Mouse (Mus musculus): ENCODE results near the gene Dennd1b. TPM values are rescaled to one million over a fixed set of nuclear protein-coding genes. Genes with fewer than 3 reads are reported as not detected.

The Dennd1b gene
- total and polyA plus RNA-seq, 3 experiments = 8.0 to 8.9 (median 8.0) TPM

- in situ Hi-C loops (cut with MboI; ENCODE audit: low pct_ligation_motif_present, low pct_unique_long_range_greater_than_20kb, low sequenced_read_pairs) = no loop called here
- TF ChIP-seq PAX5 (IDR thresholded peaks at IDR 0.05; ENCODE audit: low read length) = no peak
- no peak for TF ChIP-seq USF1 (IDR thresholded peaks at IDR 0.05; ENCODE audit: low read depth, low read length)
- TF ChIP-seq JUN (IDR thresholded peaks at IDR 0.05; ENCODE audit: insufficient read depth, low read depth, low read length) = no peak
- no peak for TF ChIP-seq MAX (IDR thresholded peaks at IDR 0.05; ENCODE audit: low read length)
- TF ChIP-seq MEF2A (IDR thresholded peaks at IDR 0.05; ENCODE audit: borderline replicate concordance, low read depth, low read length) = no peak
- TF ChIP-seq USF2 (conservative IDR thresholded peaks at IDR 0.05; ENCODE audit: low read depth, low read length) = no peak
- TF ChIP-seq MAFK (IDR thresholded peaks at IDR 0.05; ENCODE audit: insufficient replicate concordance, low read length) = no peak
- no peak for TF ChIP-seq JUND (conservative IDR thresholded peaks at IDR 0.05; ENCODE audit: low read depth, low read length)
- TF ChIP-seq CHD2 (IDR thresholded peaks at IDR 0.05; ENCODE audit: low read length) = no peak
- no peak for TF ChIP-seq EP300 (IDR thresholded peaks at IDR 0.05; ENCODE audit: low read length)
- H3K4me3 ChIP-seq (replicated peaks in 1 of 3; ENCODE audit: low read depth in 2 of 3, low read length in 2 of 3, poor library complexity in 1 of 3) = no peak overlapping the region
- H3K4me2 ChIP-seq (ENCODE audit: insufficient read depth, low read depth, poor library complexity, severe bottlenecking) = no peak overlapping the region
- peaks cover 0 to 18% of the 10 kb centered on the region in 2 experiments; a peak in 2 of 4 replicates for H3K4me1 ChIP-seq (ENCODE audit: control insufficient read depth in 1 of 2, insufficient read depth in 2 of 2)
- no peaks in the 10 kb centered on the region for H3K79me2 ChIP-seq (replicated peaks; ENCODE audit: control insufficient read depth, extremely low read depth, insufficient read depth, poor library complexity, severe bottlenecking)
- no peaks in the 10 kb centered on the region for H3K27me3 ChIP-seq (replicated peaks)
- no peak overlapping the region for H3K9ac ChIP-seq (ENCODE audit: insufficient read depth, low read depth)
- dilution Hi-C loops (cut with MboI; ENCODE audit: extremely low pct_ligation_motif_present, extremely low pct_unique_long_range_greater_than_20kb, low sequenced_read_pairs) = no loop called here
- H3K9me3 ChIP-seq (replicated peaks; ENCODE audit: low read length) = no peaks in the 10 kb centered on the region
- H3K27ac ChIP-seq (ENCODE audit: insufficient read depth, low read depth) = no peak overlapping the region
- no peak for DNase-seq (ENCODE audit: extremely low read depth)
- H3K36me3 ChIP-seq (replicated peaks in 1 of 2; ENCODE audit: control insufficient read depth in 1 of 2, insufficient read depth in 1 of 2, low read length in 1 of 2) = peaks cover 2 to 25% of the 10 kb centered on the region in 2 experiments
Observed at GRCm38 (mm10) chr1:138995621-138996380, 32.6 kb downstream of the Dennd1b start.

GRCm38 (mm10) chr1:138996663-138997062, 33.4 kb downstream of the Dennd1b start:
- Histone ChIP-seq H3K4me3 (replicated peaks in 1 of 3; ENCODE audit: low read depth in 2 of 3, low read length in 2 of 3, poor library complexity in 1 of 3) (no peak overlapping the region), H3K4me2 (ENCODE audit: insufficient read depth, low read depth, poor library complexity, severe bottlenecking) (no peak overlapping the region), H3K36me3 (replicated peaks in 1 of 2; ENCODE audit: control insufficient read depth in 1 of 2, insufficient read depth in 1 of 2, low read length in 1 of 2) (peaks cover 2 to 22% of the 10 kb centered on the region in 2 experiments), H3K27me3 (replicated peaks) (no peaks in the 10 kb centered on the region), H3K79me2 (replicated peaks; ENCODE audit: control insufficient read depth, extremely low read depth, insufficient read depth, poor library complexity, severe bottlenecking) (0 out of 2 replicates have a peak, but pooled peaks cover 1% of the 10 kb centered on the region), H3K4me1 (ENCODE audit: control insufficient read depth in 1 of 2, insufficient read depth in 2 of 2) (peaks cover 0 to 21% of the 10 kb centered on the region in 2 experiments; a peak in 2 of 4 replicates), H3K9me3 (replicated peaks; ENCODE audit: low read length) (no peaks in the 10 kb centered on the region), H3K9ac (ENCODE audit: insufficient read depth, low read depth) (no peak overlapping the region), H3K27ac (ENCODE audit: insufficient read depth, low read depth) (no peak overlapping the region)
- TF ChIP-seq GABPA (IDR thresholded peaks at IDR 0.05; ENCODE audit: insufficient replicate concordance, low read depth, low read length) (no peak), IRF4 (IDR thresholded peaks at IDR 0.05; ENCODE audit: low read depth, low read length) (no peak)
- dilution Hi-C loops (cut with MboI; ENCODE audit: extremely low pct_ligation_motif_present, extremely low pct_unique_long_range_greater_than_20kb, low sequenced_read_pairs) (no loop called here), in situ Hi-C loops (cut with MboI; ENCODE audit: low pct_ligation_motif_present, low pct_unique_long_range_greater_than_20kb, low sequenced_read_pairs) (no loop called here)
- no peak for DNase-seq (ENCODE audit: extremely low read depth)
